Mouse (Mus musculus) thymus, adult 2 months (tissue): ENCODE data around the gene Pdcd11.

Experiments used
- CTCF ChIP-seq: fragments of 200-500 bp; IDR thresholded peaks from 2 replicates; pipeline ENCODE4 v1.5.1; 2012; ENCODE audit warnings: mild to moderate bottlenecking, control low read depth, low read length, moderate library complexity, borderline replicate concordance; ENCODE audit not compliant: control insufficient read depth, poor library complexity, insufficient read depth; ENCODE audit errors: extremely low read depth
- POLR2A ChIP-seq: fragments of 200-500 bp; IDR thresholded peaks from 2 replicates; pipeline ENCODE4 v1.6.1; 2012; ENCODE audit warnings: mild to moderate bottlenecking, low read length, control low read depth, moderate library complexity; ENCODE audit not compliant: control insufficient read depth, poor library complexity, insufficient read depth; ENCODE audit errors: extremely low read depth

DNA sequence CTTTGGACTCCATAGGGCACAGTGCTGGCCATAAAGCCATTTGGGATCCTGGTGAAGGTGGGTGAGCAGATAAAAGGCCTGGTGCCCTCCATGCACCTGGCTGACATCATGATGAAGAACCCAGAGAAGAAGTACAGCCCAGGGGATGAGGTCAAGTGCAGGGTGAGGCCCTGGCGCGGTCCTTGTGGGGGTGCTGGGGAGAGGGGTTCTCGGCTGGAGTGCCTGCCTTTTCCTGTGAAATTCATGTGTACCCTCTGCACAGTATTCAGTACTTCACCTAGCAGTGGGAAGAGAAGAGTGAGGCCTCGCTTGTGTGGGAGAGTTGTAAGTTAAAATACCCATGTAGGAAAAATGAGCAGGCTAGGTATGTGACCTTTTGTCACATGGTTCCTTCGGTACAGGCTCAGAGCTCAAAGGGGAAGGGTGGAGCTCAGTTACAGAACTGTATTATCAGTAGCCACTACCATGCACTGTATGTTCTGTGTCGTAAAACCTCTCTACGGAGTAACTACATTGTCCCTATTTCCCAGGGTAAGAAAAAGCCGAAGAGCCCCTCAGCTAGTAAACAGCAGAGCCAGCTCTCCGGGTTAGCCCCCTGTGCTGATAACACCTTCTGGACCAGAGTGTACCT, 14.2 kb downstream of the Pdcd11 start:
- TF ChIP-seq CTCF (no peak), POLR2A (no peak)
